Mouse (Mus musculus) olfactory bulb, adult 2 months (tissue): ENCODE results near the gene Gm5105. TPM values are rescaled to one million over a fixed set of nuclear protein-coding genes. Genes with fewer than 3 reads are reported as not detected.

Source experiments
- H3K27ac ChIP-seq: fragments of 200-500 bp; 2 replicates; pipeline ENCODE4 v1.5.1; 2012; ENCODE audit warnings: low read depth, low read length; ENCODE audit not compliant: insufficient read depth
- H3K4me1 ChIP-seq: fragments of 200-500 bp; 2 replicates; pipeline ENCODE4 v1.6.1; 2012; ENCODE audit warnings: low read length; ENCODE audit not compliant: control insufficient read depth, insufficient read depth
- H3K4me3 ChIP-seq: fragments of 200-500 bp; 2 replicates; pipeline ENCODE4 v1.5.1; 2012; ENCODE audit warnings: mild to moderate bottlenecking, low read depth, low read length, moderate library complexity; ENCODE audit not compliant: insufficient read depth
- CTCF ChIP-seq: fragments of 200-500 bp; IDR thresholded peaks from 2 replicates; pipeline ENCODE4 v1.5.1; 2012; ENCODE audit warnings: low read depth, mild to moderate bottlenecking, low read length, moderate library complexity; ENCODE audit not compliant: insufficient read depth
- POLR2A ChIP-seq: fragments of 200-500 bp; IDR thresholded peaks from 2 replicates; pipeline ENCODE4 v1.6.1; 2012; ENCODE audit warnings: mild to moderate bottlenecking, low read depth, low read length, moderate library complexity; ENCODE audit not compliant: insufficient read depth
- WGBS: fragments of 180-500 bp; shearing (Covaris S2); methylation state at CpG from one replicate; pipeline ENCODE4 v1.1.7; 2018; 5-methylcytosine and 5-hydroxymethylcytosine counted together
- polyA plus RNA-seq: library from polyadenylated mRNA; stranded (reverse); fragments of >200 nt; gene quantifications from 2 replicates; pipeline ENCODE4 v1.2.4, GENCODE M21; 2012; ENCODE audit warnings: low replicate concordance; ENCODE audit not compliant: missing spikeins, insufficient read depth, insufficient read length

The Gm5105 gene
- not detected in 2 replicates for polyA plus RNA-seq

DNA sequence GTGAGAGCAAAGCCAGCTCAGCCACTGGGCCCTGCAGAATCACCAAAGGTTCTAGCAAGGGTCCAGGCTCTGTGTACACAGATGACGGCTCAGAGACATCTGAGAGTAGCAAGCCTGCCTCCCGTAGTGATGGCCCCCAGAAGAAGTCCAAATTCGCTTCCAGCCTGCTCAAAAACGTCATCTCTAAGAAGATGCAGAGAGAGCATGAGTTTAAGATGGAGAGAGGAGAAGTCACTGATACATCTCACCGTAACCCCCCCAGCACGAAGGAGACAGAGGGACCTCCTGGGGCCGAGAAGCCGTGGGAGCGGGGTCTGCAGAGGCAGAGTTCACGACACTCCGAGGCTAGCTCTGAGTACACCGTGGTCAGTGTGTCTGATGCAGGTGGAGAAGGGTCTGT, at the start of gene Gm5105:
Gene Gm5105, minus strand, starts transcription at position 101 of the 400 bp plus-strand sequence.
- Histone ChIP-seq H3K4me1 (peaks cover 63% of the 10 kb centered on the region), H3K27ac (peak within 1 kb of the TSS; percentile 87), H3K4me3 (peak within 1 kb of the TSS; percentile 20)
- TF ChIP-seq POLR2A (no peak), CTCF (no peak)
- 93% methylated on average over 12 of the region's 12 CpGs for WGBS

DNA sequence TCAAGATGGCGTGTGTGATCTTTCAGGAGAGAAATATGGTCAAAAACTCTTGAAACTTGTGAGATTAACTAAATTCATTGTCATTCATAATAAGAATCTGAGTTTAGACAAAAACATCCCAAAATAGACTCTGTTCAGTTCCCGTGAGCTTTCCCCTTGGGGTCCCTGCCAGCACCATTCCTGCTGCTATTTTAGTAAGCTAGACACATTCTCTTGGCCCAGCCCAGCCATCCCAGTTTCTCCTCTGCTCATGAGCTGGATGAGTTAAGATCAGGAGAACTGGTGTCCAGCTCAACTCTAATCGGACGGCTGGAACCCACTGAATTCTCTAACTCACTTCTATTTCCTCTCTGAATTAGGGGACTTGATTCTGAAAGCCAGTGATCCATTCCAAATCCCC, 49.7 kb upstream of the Gm5105 start:
- WGBS, result 75% methylated on average over 4 of the region's 4 CpGs
- no peaks in the 10 kb centered on the region for H3K4me1 ChIP-seq
- H3K27ac ChIP-seq, result no peak overlapping the region
- H3K4me3 ChIP-seq, result no peak overlapping the region
- TF ChIP-seq POLR2A, result no peak
- TF ChIP-seq CTCF, result no peak

DNA sequence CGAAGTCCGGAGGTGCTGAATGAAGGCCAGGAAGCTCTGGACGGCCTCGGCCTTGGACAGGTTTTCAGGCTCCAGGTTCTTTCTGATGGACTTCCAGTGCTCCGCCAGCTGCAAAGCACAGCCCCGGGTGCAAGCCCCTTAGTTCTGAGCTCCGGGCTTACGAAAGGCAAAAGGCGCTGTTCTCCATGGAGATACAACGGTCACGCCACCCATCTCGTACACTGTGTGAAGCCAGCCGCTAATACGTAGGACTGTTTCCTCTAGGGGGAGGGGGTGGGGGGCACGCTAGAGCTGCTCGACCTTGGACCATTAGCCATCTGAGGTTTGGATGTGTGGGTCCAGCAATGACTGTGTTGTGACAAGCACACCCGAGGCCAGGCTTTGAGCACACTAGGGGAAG, 46.9 kb upstream of the Gm5105 start:
- WGBS, result 80% methylated on average over 17 of the region's 17 CpGs

DNA sequence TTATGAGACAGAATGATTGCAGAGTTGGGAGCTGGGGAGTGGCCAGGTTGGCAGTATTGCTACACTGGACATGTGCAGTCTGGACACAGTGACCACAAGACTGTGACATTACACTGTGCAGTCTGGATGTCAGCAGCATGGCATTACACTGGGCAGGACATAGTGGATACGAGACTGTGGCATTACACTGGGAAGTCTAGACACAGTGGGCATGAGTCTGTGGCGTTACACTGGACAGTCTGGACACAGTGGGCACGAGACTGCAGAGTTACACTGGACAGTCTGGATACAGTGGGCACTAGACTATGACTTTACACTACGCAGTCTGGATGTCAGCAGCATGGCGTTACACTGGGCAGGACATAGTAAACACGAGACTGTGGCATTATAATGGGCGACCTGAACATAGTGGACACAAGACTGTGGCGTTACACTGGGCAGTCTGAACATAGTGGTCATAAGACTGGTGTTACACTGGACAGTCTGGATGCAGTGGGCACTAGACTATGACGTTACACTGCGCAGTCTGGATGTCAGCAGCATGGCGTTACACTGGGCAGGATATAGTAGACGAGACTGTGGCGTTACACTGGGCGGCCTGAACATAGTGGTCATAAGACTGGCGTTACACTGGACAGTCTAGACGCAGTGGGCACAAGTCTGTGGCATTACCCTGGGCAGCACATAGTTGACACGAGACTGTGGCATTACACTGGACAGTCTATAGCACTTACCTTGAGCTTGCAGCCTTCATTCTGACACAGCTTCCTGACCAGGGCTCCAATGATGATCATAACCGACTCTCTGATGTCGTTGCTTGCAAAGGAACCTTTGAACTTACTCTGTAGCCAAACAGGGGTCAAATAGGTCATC, 44.0 kb upstream of the Gm5105 start:
- WGBS, result 94% methylated on average over 19 of the region's 19 CpGs
- no peak overlapping the region for H3K27ac ChIP-seq
- H3K4me1 ChIP-seq, result no peaks in the 10 kb centered on the region
- no peak overlapping the region for H3K4me3 ChIP-seq
- TF ChIP-seq CTCF (no peak), POLR2A (no peak)

More for the DNA sequence above, 46.9 kb upstream of the Gm5105 start:
- no peaks in the 10 kb centered on the region for H3K4me1 ChIP-seq
- H3K27ac ChIP-seq, result no peak overlapping the region
- no peak overlapping the region for H3K4me3 ChIP-seq
- no peak for TF ChIP-seq POLR2A
- no peak for TF ChIP-seq CTCF

DNA sequence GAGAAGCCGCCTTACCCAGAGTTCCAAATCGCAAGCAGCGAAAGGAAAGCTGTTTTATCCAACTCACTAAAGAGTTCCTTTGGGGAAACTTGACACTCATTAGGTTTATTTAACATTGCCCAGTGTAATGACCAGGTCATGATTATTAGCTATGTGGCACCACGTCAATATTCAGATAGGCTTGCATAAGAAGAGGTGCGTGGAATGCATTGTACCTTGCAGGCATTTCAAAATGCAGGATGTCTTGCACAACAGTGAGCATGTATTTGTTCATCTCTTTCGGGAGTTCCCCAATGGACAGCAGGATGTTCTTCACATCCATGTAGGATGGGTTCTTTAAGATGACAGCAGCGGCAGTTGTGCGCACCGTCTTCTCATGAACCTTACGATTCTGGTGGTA, 39.7 kb upstream of the Gm5105 start:
- H3K4me3 ChIP-seq, result no peak overlapping the region
- 96% methylated on average over 10 of the region's 10 CpGs for WGBS
- no peaks in the 10 kb centered on the region for H3K4me1 ChIP-seq
- TF ChIP-seq CTCF, result no peak
- no peak for TF ChIP-seq POLR2A
- H3K27ac ChIP-seq, result no peak overlapping the region

DNA sequence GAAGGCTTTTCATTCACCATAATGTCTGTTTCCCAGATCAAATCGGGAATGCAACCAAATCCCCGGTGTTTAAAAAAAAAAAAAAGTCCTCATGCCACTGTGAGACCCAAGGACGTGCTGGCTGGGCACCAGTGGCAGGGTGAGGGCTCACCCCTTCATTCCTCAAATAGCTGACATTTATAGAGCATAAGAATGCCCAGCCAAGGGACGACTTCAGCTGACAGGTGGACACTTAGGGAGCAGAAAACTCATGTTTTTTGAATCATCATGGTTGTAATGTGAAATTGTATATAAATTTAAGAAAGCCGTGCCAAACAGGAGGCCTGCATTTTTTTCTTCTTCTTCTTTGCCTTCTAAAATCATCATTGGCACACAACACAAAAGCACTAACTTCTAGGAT, 37.9 kb upstream of the Gm5105 start:
- no peaks in the 10 kb centered on the region for H3K4me1 ChIP-seq
- H3K27ac ChIP-seq, result no peak overlapping the region
- 69% methylated on average over 5 of the region's 5 CpGs for WGBS
- no peak for TF ChIP-seq CTCF
- no peak for TF ChIP-seq POLR2A
- no peak overlapping the region for H3K4me3 ChIP-seq

DNA sequence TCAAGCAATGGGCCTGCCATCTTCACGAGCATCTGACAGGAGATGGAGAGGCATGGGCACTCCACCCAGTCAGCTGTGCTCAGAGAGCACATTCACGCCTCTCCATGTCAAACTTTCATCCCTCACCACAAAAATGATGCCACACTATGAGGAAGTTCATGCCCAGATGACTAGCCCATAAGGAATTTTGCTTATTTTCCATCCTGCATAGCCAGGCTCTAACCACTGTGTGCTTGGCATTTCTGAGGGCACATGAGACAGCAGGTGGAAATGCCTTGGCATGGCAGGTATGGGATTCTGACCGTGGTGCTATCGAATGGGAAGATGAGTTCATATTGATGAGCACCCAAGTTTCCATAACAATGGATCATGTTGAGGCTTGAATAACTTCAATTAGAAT, 36.5 kb upstream of the Gm5105 start:
- no peaks in the 10 kb centered on the region for H3K4me1 ChIP-seq
- H3K27ac ChIP-seq, result no peak overlapping the region
- no peak overlapping the region for H3K4me3 ChIP-seq
- 95% methylated on average over 4 of the region's 4 CpGs for WGBS
- TF ChIP-seq CTCF, result no peak
- no peak for TF ChIP-seq POLR2A

DNA sequence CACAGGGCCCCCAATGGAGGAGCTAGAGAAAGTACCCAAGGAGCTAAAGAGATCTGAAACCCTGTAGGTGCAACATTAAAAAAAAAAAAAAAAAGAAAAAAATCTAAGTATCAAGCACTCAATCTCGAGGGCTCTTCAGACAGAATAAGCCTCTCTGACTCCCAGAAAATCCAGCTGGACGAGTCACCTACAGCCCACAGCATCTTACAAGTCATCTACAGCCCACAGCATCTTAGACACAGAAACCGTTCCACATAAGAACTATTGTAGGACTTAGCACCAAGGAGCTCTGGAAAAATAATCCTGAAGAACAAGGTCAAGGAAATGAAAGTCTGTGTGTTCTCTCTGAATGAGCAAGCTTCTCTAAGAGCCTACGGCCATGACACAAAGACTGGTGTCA, 34.7 kb upstream of the Gm5105 start:
- TF ChIP-seq POLR2A (no peak), CTCF (no peak)
- Histone ChIP-seq H3K4me3 (no peak overlapping the region), H3K27ac (no peak overlapping the region), H3K4me1 (no peaks in the 10 kb centered on the region)
- WGBS, result 86% methylated on average over 4 of the region's 4 CpGs

DNA sequence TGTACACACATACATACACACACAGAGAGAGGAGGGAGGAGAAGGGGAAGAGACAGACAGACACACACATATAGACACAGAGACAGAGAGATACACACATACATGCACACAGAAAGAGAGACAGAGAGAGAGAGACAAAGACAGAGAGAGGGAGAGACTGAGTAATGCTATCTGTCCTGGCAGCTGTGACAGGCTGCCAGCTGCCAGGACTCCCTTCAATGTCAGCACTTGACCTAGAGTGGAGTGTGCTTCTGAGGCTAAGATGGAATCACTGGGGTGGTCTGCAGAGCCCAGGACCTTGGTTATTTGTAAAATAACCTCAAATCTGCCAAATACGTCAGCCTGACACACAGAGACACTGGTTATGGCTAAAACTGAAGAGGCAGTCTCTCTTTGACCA, 30.5 kb upstream of the Gm5105 start:
- H3K4me3 ChIP-seq, result no peak overlapping the region
- H3K27ac ChIP-seq, result no peak overlapping the region
- 93% methylated on average over 1 of the region's 1 CpGs for WGBS
- no peak for TF ChIP-seq POLR2A
- TF ChIP-seq CTCF, result no peak
- H3K4me1 ChIP-seq, result peaks cover 6% of the 10 kb centered on the region; the same call in 1 of the 2 replicates
